Mouse (Mus musculus): ENCODE results near the gene Ugp2. TPM values are rescaled to one million over a fixed set of nuclear protein-coding genes. Genes with fewer than 3 reads are reported as not detected.
"Not testable (repeated sequence)": the region's sequence is repeated elsewhere in the genome, so short reads cannot be mapped to it uniquely, and the experiment has no call there.

Ugp2 gene
- total RNA-seq, 2 experiments from 2014 or later, result 99.2 to 169 TPM

- no peak for DNase-seq (ENCODE audit: low spot score in 2 of 2)
These were observed 31.9 kb downstream of the Ugp2 start for GRCm38 (mm10) chr11:21339088-21339487.

GRCm38 (mm10) chr11:21337855-21338254 lies 33.1 kb downstream of the Ugp2 start:
- no peak for DNase-seq (ENCODE audit: low spot score in 2 of 2)

- DNase-seq (ENCODE audit: low spot score in 2 of 2), result no peak
These were observed 38.2 kb downstream of the Ugp2 start for GRCm38 (mm10) chr11:21332639-21333295.

- no peak for DNase-seq (ENCODE audit: low spot score in 2 of 2)
These were observed 42.9 kb downstream of the Ugp2 start for GRCm38 (mm10) chr11:21328141-21328540.

- DNase-seq (ENCODE audit: low spot score in 2 of 2), result no peak
These were observed 43.5 kb downstream of the Ugp2 start for GRCm38 (mm10) chr11:21327486-21327885.

- DNase-seq (ENCODE audit: low spot score in 2 of 2), result no peak
These were observed 44.2 kb downstream of the Ugp2 start for GRCm38 (mm10) chr11:21326770-21327169.

- no peak for DNase-seq (ENCODE audit: low spot score in 2 of 2)
These were observed 45.2 kb downstream of the Ugp2 start for GRCm38 (mm10) chr11:21325781-21326180.

GRCm38 (mm10) chr11:21322349-21322748 lies 48.7 kb downstream of the Ugp2 start:
- no peak for DNase-seq (ENCODE audit: low spot score in 2 of 2)

GRCm38 (mm10) chr11:21321577-21321976 lies 49.4 kb downstream of the Ugp2 start:
- no peak for DNase-seq (ENCODE audit: low spot score in 2 of 2)

GRCm38 (mm10) chr11:21313922-21314657 lies 56.9 kb downstream of the Ugp2 start:
- no peak for DNase-seq (ENCODE audit: low spot score in 2 of 2)

- no peak for DNase-seq (ENCODE audit: low spot score in 2 of 2)
These were observed 61.5 kb downstream of the Ugp2 start for GRCm38 (mm10) chr11:21309516-21309915.

- no peak for DNase-seq (ENCODE audit: low spot score in 2 of 2)
These were observed 62.9 kb downstream of the Ugp2 start for GRCm38 (mm10) chr11:21308119-21308518.

- no peak for DNase-seq (ENCODE audit: low spot score in 2 of 2)
These were observed 63.8 kb downstream of the Ugp2 start for GRCm38 (mm10) chr11:21307078-21307668.

- DNase-seq (ENCODE audit: low spot score in 2 of 2), result no peak
These were observed 67.4 kb downstream of the Ugp2 start for GRCm38 (mm10) chr11:21303619-21304018.

GRCm38 (mm10) chr11:21295486-21295885 lies 75.5 kb downstream of the Ugp2 start:
- DNase-seq (ENCODE audit: low spot score in 2 of 2), result no peak

GRCm38 (mm10) chr11:21288153-21288552 lies 82.8 kb downstream of the Ugp2 start:
- not testable (repeated sequence) for DNase-seq (ENCODE audit: low spot score in 2 of 2)

- DNase-seq (ENCODE audit: low spot score in 2 of 2), result no peak
These were observed 84.6 kb downstream of the Ugp2 start for GRCm38 (mm10) chr11:21286391-21286790.

- no peak for DNase-seq (ENCODE audit: low spot score in 2 of 2)
These were observed 94.8 kb downstream of the Ugp2 start for GRCm38 (mm10) chr11:21276151-21276550.
